Mouse (Mus musculus) cerebellum, adult 11 months (tissue): ENCODE data around the gene Atp8a2.

ENCODE experiments used
- DNase-seq: peaks from one replicate; pipeline ENCODE4 v3.0.0; 2022

Gene Atp8a2

DNA sequence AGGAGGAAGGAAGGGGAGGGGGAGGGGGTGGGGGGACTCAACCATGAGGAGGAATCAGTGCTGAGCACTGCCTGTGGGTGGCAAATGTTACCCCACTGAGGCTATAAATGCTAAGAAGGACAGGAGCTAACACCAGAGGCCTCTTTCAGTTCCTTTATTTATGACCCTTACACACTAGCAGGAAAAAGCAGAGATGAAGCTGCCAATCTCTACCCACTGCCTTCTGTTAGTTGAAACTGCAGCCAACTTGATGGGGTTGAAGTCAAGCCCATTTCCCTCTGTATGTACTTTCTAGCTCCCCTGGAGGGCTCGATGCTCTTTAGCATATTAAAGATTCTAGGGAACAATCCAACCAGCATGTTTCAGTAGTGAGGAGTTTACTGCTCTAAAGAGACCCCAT is 303.0 kb downstream of the Atp8a2 start:
- no peak for DNase-seq

DNA sequence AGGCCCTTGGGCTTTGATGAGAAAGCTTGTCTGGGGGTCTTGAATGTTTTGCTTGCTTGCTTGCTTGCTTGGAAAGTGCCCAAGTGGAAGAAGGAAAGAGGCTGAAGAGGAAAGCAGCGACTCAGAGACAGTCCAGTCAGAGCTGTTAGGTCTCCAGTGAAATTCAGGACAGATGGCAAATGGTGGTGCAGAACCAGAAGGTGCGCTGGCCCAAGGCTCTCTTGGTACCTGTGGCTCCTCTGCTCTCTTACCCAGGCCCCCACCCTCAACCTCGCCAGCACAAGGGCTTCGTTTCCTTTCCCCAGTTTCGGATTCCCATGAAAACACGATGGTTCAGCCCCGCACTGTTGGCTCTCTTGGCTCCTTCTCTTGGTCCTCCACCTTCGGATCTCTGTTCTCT is 304.9 kb downstream of the Atp8a2 start:
- DNase-seq = peak; percentile 21

DNA sequence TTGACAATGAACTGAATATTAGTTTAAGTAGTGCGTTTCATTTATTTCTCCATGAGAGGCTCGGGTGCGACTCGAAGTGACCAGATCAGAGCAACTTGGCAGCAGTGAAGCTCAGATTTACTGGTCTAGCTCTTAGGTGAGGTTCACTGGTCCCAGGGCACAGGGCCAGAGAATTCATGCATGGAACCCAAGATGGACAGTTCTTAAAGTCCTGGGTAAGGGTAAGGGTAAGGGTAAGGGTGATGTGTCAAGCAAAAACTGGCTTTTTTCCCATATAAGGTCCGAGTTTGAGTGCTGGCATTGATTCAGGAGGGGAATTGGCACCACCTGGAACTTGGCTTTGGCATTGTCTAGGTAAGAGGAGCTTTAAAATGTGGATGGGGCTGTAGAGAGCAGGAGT is 305.5 kb downstream of the Atp8a2 start:
- peak; percentile 24 for DNase-seq

DNA sequence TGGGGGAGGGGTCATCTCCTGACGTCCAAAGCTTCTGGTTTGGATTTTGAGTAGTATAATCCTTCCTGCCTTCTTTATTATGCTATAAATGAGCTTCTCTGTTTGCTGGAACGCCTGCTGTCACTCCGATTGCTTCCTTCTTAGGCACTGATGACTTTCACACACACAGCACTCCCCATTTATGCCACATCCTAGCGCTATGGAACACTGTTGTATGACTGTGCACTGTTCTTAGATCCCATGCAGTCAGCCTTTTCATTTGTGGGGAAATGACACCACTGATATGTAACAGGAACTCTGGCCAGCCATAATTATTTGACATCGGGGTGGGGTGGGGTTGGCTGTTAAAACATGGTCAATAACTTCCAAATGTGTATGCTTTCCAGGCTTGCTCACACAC is 306.2 kb downstream of the Atp8a2 start:
- DNase-seq = no peak

DNA sequence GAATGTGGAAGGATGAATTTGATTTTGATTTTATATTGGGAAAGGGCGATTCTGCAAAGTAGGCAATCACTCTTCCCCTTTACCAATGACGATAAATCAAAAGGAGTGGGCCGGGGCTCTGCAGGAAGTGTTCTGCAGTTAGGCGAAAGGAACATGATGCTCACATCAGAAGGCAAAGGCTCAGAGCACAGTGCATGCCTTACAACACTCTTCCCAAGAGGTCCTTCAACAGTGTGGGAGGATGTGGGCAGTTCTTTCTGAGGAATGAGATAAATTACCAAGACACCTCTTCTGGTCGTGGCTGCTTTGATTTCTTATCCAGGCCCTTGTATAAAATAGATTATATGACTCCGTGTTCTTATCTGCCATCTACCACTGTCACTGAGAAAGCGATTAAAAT is 306.9 kb downstream of the Atp8a2 start:
- no peak for DNase-seq

DNA sequence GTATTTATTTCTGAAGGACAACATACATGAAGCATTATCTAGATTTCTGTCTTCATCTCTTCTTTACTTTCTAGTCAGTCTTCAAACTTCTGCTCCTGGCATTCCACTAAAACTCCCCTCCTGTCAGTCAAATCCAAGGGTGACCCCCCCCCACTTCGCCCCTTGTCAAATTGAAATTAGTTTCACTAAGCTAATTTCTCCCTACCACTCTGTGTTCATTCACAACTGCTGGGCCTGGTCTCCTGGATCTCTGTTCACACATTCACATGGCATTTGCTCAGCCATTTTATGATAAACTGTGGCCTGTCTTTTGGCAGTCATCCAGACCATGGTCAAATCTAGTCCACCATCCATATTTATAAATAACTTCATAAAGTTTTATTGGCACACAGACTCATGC is 308.5 kb downstream of the Atp8a2 start:
- no peak for DNase-seq

DNA sequence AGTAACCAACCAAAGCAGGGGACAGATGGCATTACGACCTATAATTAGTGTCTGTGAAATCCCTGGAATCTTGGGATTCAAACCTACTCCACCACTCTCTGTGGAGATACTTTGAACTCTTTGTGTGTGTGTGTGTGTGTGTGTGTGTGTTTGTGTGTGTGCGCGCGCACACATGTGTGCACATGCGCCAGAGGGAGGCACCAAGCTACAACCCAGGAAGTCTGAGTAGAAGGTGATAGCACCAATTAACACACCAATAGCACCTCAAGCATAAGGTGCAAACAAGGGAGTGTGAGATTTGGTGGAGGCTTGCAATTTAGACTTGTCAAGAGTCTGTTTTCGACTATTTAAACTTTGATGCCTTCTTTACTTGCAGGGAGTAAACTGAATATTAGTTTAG is 308.9 kb downstream of the Atp8a2 start:
- no peak for DNase-seq

DNA sequence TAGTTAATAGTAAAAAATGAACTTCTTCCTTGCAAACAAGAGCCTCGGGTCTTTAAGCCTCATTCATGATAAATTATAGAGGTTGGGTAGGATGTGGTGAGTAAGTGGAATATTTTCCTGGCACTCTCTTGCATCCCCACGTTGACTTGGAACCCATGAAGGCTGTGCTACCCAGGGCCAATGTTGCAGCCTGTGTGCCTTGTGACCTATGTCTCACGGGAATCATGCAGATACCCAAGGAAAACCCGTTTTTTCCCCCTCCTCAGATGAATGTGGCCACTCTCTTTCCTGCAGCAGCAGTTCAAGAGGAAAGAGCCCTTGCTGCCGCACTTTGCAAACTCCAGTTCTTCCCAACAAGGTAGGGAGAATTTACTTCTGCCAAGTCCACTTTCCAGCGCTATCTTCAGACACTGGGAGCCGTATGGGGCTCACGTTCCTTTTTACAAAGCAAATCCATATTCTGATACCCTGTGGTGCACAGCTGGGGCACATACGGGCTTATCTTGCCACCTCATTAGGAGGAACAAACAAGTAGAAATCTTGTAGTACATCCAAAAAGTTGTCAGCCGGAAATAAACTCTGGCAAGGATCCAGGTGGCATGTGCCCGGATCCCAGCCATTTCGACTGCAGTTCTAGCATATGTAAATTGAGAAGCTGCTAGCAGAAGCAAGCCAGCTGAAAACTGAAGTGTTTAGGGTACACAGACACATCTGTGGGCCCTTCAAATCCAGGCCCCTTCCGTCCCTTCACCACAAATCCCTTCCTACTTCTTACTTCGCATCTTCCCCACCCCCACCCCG is 309.7 kb downstream of the Atp8a2 start:
- peak; percentile 38 for DNase-seq

DNA sequence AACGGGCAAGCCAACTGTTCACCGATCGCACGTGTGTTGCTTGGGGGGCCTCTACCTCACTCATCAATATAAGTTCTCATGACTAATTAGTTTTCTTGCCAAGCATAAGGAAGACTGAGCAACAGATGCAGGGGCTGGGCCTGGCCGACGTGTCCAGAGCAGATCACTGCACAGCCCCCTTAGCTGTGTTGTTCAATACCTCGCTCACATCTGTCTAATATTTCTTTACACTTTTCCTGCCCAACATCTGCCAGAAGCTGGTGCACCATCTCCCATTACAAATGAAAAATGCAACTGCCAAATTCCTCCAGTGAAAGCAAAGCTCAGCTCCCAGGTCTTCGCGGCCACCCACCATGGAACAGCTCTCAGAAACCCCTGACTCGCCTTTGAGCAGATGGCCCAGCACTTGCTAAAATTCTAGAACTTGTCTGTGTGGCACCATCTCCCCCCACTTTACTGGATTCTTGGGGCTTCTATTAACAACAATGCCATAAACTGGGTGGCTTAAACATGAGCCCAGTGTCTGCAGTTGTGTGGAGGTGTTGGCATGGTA is 313.4 kb downstream of the Atp8a2 start:
- DNase-seq = no peak

DNA sequence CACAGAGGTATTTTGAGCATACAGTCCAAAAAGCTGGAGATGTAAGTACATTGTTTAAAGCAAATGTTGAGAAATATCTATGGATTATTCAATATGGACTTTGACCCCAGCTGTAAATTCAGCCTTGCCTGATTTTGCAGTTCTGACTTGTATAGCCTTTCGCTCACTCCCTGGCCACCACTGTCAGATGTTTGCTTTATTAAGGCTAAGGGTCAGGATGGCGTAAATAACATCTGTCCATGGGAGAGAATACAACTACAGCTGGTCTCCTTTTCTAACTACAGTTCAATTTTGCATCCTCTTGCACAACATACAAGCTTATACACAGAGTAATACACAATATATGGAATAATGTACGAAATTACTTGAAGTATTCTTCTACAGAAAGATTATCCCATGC is 316.1 kb downstream of the Atp8a2 start:
- no peak for DNase-seq

DNA sequence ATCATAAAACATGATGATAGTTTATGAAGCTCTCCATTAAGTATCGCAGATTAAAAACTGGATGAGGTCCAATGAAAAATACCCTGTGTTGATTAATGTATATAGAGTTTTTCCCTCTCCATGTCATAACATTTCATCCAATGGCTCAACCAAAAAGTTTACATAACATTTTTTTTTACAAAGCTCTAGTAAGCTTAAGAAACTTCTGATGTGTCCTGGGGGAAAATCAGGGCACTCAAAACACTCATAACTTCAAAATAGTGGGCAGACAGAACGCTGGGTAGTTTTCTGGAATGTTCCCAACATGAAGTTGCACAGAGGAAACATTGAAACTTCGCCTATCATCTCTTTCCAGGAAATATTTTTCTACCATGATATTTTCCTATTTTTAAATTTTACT is 318.7 kb downstream of the Atp8a2 start:
- no peak for DNase-seq

DNA sequence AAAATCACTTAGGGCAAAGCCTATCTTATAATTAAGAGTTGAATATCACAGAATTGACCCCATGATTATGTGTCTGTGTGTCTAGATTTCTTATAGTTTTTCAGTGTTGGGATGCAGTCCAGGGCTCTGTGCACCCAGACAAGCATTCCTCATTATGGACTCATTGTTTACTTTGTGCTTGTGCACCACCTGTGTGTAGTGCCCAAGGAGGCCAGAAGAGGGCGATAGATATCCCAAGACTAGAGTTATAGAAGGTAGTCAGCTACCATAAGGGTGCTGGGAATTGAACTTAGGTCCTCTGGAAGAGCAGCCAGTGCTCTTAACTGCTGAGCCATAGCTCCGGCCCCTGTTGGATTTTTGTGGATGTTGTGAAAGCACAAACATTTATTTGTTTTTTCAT is 320.5 kb downstream of the Atp8a2 start:
- no peak for DNase-seq

DNA sequence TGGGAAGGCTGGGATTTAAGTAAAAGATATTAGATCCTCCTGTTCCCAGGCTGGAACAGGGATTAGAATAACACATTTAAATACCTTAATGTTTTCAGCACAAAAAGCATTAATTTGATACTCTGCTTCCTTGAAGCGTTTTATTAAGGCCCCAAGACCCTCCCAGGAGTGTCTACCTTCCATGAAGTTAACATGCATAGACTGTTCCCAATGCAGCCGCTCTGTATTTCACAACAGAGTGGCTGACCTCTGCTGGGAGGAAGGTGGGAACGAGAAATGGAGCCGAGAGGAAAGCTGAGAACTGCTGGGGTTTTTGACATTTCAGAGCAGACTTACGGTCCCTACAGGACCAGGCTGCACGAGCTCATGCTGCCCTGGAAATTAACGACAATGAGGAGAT is 328.6 kb downstream of the Atp8a2 start:
- no peak for DNase-seq

DNA sequence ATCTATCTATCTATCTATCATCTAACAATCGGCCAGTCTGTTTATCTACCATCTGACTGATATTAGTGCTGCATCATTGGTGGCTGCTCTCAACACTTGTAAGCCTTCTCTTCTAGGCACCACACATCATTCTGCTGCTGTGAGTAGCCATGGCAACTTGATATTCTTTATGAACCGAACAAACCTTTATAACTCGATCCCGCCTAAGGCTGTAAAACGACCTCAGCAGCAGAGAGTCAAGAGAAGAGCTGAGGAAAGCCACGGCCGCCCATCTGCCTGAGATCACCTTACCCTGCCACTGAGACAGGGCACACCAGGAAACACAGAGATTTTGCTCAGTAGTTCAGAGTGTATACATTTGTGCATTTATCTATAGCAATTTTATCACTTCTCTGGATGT is 329.2 kb downstream of the Atp8a2 start:
- no peak for DNase-seq

DNA sequence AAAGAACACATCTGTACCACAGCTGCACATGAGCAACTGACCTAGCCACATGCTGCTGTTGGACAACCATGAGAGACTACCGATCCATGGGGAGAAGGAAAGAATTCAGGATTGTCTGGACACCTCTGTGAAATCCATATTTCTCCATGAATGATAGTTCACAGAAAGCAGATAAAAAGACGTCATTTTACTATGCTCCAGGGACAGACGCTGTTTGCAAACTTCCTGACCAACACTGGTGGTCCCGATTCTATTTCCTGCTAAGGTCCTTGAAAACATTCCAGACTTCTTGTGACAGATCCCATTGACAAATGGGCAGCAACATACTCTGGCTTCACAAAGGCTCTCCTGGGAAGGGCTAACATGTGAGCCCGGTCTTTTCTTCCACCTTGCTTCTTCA is 331.0 kb downstream of the Atp8a2 start:
- DNase-seq = no peak

DNA sequence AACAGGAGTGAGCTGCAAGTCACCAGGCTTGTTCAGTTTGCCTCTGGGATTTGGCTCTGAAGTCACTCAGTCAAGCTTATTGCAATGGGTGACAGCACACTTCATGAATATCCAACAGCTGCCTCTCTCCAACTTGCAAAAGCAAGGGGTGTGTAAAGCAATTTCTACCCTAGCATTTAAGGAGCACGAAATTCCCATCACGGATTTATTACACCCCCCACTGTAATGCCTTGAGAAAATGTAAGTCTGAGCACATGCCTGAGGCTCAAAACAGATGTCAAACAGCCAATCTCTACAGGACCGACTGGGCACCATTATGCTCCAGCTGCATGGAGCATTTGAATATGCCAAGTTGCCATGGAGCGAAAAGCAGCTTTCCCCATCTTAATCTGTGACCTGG is 334.6 kb downstream of the Atp8a2 start:
- no peak for DNase-seq

DNA sequence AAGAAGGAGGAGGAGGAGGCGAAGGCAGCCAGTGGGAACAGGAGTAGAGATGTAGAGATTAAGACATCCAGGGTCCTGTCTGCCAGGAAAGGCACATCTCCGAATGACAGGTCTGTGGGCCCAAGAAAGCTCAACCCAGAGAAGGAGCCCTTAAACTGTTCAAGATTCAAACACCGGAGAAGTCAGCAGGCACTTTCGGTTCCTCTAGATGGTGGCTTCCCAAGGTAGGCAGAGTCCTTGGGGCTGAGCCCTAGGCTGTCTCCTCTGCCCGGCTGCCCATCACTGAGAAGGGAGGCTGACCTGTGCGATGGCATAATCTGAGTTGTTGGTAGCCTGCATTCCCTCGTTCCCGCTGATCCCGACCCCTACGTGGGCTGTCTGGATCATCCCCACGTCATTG is 337.1 kb downstream of the Atp8a2 start:
- no peak for DNase-seq

DNA sequence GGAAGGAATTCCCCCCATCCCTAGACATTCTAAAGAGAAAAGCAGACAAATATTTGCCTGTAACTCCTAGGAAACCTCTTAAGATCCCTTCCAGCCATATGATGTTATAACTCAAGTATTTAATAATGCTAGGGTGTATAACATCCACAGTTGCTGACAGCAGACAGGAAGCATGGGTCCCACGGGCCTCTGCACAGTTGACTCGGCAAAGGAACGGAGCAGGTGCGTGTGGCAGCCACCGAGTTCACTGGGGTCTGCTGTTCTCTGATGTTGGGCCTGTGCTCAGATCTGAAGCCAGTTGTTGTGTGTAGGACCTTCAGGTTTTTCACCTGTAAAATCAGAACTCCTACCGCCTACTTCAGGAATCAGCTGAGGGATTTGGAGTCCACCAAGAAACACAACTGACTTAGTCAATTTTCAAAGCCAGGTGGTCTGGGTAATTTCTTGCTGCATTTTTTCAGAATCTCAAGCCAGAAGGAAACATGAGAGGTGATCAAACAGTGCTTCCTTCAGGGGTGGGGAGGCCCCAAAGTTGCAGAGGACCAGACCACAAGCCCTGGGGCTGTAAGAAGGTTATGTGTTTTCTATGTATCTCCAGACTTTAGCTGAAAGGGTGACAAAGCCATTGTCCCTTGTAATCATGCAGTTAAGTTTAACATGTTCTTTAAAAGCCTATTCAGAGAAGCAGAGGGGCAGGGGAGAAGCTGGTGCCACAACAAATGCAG is 338.3 kb downstream of the Atp8a2 start:
- DNase-seq = no peak

DNA sequence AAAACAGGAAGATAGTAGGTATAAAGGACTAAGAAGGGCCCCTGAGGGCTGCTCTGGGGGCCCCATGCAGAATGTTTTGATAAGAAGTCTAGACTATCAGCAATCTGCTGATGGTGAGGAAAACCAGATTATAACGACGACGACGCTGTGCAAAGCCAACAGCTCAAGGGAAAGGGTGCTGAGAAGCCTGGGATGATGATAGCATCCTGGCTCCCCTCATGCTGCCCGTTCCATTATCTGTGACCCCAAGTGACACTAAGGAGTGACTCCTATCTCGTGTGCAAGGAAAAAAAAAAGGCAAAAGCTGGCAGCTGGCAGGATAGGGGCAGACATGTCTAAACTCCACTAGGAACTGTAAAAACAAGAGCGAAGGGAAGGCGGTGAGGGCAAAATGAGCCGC is 343.8 kb downstream of the Atp8a2 start:
- no peak for DNase-seq

DNA sequence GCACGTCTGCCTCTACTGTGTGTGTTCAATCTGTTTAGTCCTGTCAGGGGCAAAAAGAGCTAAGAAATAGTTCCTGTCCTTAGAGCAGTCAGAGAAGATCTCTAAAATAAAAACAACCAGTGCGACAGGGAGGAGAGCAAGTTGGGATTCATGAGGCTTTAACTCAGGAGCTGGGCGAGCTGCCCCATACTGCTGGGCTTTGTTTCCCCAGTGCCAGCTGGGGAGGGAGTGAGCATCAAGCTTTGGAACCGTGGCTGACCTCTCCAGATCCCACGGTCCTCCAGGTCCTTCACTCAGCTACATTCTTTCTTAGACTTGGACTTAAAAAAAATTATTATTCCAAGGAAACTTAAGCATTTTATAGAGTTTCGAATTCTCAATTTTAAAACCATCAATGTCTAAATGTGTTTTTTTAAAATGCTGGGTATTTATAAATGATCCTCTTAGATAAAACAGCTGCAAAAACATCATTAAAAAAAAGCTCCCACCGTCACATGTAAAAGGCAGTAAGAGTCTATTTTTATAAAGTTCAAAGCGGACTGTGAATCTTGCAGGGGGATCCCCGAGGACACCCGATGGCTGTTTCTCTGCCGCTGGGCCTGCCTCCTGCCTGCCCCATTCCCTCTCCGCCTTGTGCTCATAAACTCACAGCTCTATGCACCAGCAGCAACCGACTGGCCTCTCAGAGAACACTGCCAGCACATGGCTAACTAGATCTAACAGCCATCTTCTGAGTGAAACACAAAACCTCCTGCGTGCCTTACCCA is 350.2 kb downstream of the Atp8a2 start:
- DNase-seq = no peak

DNA sequence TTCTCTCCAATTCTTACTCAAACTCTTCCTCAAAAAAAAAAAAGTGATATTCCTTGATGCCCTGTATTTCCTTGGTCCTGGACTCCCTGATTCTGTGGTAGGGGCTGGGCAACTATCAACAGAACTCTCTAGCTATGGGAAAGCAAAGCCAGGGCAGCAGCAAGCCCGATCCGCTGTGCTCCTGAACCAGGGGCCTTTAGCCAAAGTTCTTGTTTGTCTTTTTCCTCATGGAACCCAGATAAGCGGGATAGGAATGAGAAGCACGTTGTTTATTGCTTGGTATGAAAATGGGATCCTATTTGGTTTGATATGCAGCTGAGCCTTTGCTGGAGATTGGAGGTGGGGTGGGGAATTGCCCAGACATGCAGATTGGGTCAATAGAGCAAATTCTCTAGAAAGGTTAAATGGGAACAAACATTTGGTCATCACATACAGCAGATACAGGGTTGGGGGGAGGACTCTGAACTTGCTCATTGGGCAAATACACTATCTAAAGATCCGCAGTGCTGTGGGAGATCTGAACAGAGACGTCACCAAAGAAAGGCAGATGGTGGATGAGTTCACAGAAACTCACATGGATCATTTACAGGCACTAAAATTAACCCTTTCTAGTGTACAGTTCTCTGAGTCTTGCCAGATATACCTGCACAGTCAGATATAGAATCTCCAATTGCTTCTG is 353.6 kb downstream of the Atp8a2 start:
- no peak for DNase-seq

DNA sequence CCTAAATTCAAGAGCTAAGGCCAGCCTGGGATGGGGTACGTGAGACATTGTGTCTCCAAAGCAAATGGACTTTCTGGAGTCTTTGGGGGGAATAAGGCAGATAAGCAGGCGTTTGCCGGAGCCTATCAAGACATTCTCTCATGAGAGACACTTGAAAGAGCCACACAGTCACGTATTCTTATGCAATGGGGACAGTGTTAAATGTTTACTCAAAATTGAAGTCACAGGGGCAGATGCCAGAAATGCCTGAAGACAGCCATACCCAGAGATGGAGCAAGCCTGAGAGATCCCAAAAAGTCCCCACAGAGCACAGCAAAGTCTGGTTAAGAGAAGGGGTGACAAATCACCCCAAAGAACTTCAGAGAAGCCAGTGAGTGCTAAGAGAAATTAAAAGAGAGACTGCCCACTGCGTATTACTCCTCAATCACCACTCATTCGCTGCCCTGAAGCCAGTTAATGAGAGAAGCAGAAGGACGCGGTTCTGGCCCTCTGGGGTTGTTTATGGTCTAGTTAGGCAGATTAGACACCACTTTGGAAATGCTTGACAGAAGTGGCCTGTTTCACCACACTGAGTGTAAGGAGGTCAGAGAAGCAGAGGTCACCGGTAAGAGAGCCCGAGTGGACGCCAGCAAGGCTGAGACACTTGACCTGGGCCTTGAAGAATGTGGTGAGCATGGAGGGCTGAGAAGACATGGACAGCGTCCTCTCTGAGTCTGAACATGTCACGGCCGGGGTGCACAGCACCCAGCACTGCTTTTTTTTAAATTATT is 356.8 kb downstream of the Atp8a2 start:
- DNase-seq = no peak
